Mouse (Mus musculus) thymus, postnatal 36 days (tissue): ENCODE results near the gene Pcnx2.
A peak's percentile ranks its signal among the peaks of the same experiment; 100 is the strongest.

ENCODE experiments used
- DNase-seq, 2 experiments: peaks; one replicate each; pipeline ENCODE4 v3.0.0; 2022; ENCODE audit warnings: mixed read lengths in 2 of 2

Gene Pcnx2

GRCm38 (mm10) chr8:125755896-125756295 lies 142.2 kb downstream of the Pcnx2 start:
- no peak for DNase-seq

- no peak for DNase-seq
These were observed 147.3 kb downstream of the Pcnx2 start for GRCm38 (mm10) chr8:125750846-125751245.

- no peak for DNase-seq
These were observed 150.7 kb downstream of the Pcnx2 start for GRCm38 (mm10) chr8:125747390-125747789.

- DNase-seq, result no peak
These were observed 153.1 kb downstream of the Pcnx2 start for GRCm38 (mm10) chr8:125744914-125745576.

GRCm38 (mm10) chr8:125742406-125742805 lies 155.7 kb downstream of the Pcnx2 start:
- no peak for DNase-seq

- DNase-seq, result no peak
These were observed 156.3 kb downstream of the Pcnx2 start for GRCm38 (mm10) chr8:125741855-125742254.

- peak; percentile 44 to 65 for DNase-seq
These were observed 156.7 kb downstream of the Pcnx2 start for GRCm38 (mm10) chr8:125741377-125741776.

- no peak for DNase-seq
These were observed 157.5 kb downstream of the Pcnx2 start for GRCm38 (mm10) chr8:125740655-125741054.

- DNase-seq, result no peak
These were observed 159.2 kb downstream of the Pcnx2 start for GRCm38 (mm10) chr8:125738956-125739355.

- peak; percentile 86 to 91 for DNase-seq
These were observed 163.9 kb downstream of the Pcnx2 start for GRCm38 (mm10) chr8:125733964-125734956.

GRCm38 (mm10) chr8:125729746-125730145 lies 168.4 kb downstream of the Pcnx2 start, which contains the start of gene Ntpcr:
Gene Ntpcr, plus strand, starts transcription at chr8:125729963.
- DNase-seq, result no peak

GRCm38 (mm10) chr8:125727797-125728196 lies 170.3 kb downstream of the Pcnx2 start:
- DNase-seq, result no peak

- no peak for DNase-seq
These were observed 171.1 kb downstream of the Pcnx2 start for GRCm38 (mm10) chr8:125726986-125727385.

GRCm38 (mm10) chr8:125726143-125726542 lies 172.0 kb downstream of the Pcnx2 start:
- no peak for DNase-seq

GRCm38 (mm10) chr8:125725037-125725820 lies 172.9 kb downstream of the Pcnx2 start:
- peak; percentile 44 to 60 for DNase-seq

GRCm38 (mm10) chr8:125723437-125723836 lies 174.7 kb downstream of the Pcnx2 start:
- no peak for DNase-seq

GRCm38 (mm10) chr8:125722675-125723074 lies 175.4 kb downstream of the Pcnx2 start:
- DNase-seq, result no peak

GRCm38 (mm10) chr8:125718914-125719313 lies 179.2 kb downstream of the Pcnx2 start:
- DNase-seq, result no peak

- no peak for DNase-seq
These were observed 181.5 kb downstream of the Pcnx2 start for GRCm38 (mm10) chr8:125716613-125717012.

- DNase-seq, result no peak
These were observed 181.9 kb downstream of the Pcnx2 start for GRCm38 (mm10) chr8:125716211-125716610.

GRCm38 (mm10) chr8:125711514-125711913 lies 186.6 kb downstream of the Pcnx2 start:
- no peak for DNase-seq

GRCm38 (mm10) chr8:125709171-125709570 lies 188.9 kb downstream of the Pcnx2 start:
- no peak for DNase-seq

GRCm38 (mm10) chr8:125705816-125706215 lies 192.3 kb downstream of the Pcnx2 start:
- DNase-seq, result no peak
